Mouse (Mus musculus): ENCODE results near the gene Gm17416. TPM values are rescaled to one million over a fixed set of nuclear protein-coding genes. Genes with fewer than 3 reads are reported as not detected.

Gene Gm17416
- polyA plus RNA-seq, 1 experiment from 2014 or later = 6.1 TPM

GRCm38 (mm10) chr2:152600076-152600475 is 30.9 kb downstream of the Gm17416 start:
- Histone ChIP-seq H3K27me3 (ENCODE audit: insufficient read depth, low read length) (no peaks in the 10 kb centered on the region), H3K4me3 (replicated peaks; ENCODE audit: low read depth, low read length) (no peak overlapping the region), H3K4me2 (ENCODE audit: low read length) (no peak overlapping the region), H3K9ac (ENCODE audit: low read depth, low read length) (no peak overlapping the region), H3K9me3 (replicated peaks; ENCODE audit: low read length) (no peaks in the 10 kb centered on the region), H3K36me3 (ENCODE audit: insufficient read depth, low read length) (no peaks in the 10 kb centered on the region), H3K4me1 (replicated peaks; ENCODE audit: insufficient read depth, low read length) (no peaks in the 10 kb centered on the region), H3K27ac (no peak overlapping the region)
- 68% methylated on average over 6 of the region's 6 CpGs for WGBS
- DNase-seq (ENCODE audit: low spot score) = no peak
- ATAC-seq (replicated peaks; ENCODE audit: low FRiP score, low read depth) = no peak
- no peak for TF ChIP-seq CTCF (IDR thresholded peaks at IDR 0.05; ENCODE audit: low read depth)

GRCm38 (mm10) chr2:152601275-152601960 is 32.3 kb downstream of the Gm17416 start:
- no peak overlapping the region for H3K4me3 ChIP-seq (replicated peaks; ENCODE audit: low read depth, low read length)
- no peaks in the 10 kb centered on the region for H3K27me3 ChIP-seq (ENCODE audit: insufficient read depth, low read length)
- no peak overlapping the region for H3K4me2 ChIP-seq (ENCODE audit: low read length)
- no peak overlapping the region for H3K27ac ChIP-seq
- no peaks in the 10 kb centered on the region for H3K36me3 ChIP-seq (ENCODE audit: insufficient read depth, low read length)
- DNase-seq (ENCODE audit: low spot score) (no peak), ATAC-seq (replicated peaks; ENCODE audit: low FRiP score, low read depth) (no peak)
- peaks cover 2% of the 10 kb centered on the region; the same call in 1 of the 2 replicates for H3K4me1 ChIP-seq (replicated peaks; ENCODE audit: insufficient read depth, low read length)
- H3K9ac ChIP-seq (ENCODE audit: low read depth, low read length) = no peak overlapping the region
- peak; percentile 46 for TF ChIP-seq CTCF (IDR thresholded peaks at IDR 0.05; ENCODE audit: low read depth)
- H3K9me3 ChIP-seq (replicated peaks; ENCODE audit: low read length) = no peaks in the 10 kb centered on the region
- 79% methylated on average over 4 of the region's 4 CpGs for WGBS

- no peak within 1 kb of the TSS for H3K4me3 ChIP-seq (replicated peaks; ENCODE audit: low read depth, low read length)
- no peak within 1 kb of the TSS for H3K4me2 ChIP-seq (ENCODE audit: low read length)
- H3K27ac ChIP-seq = no peak within 1 kb of the TSS
- H3K4me1 ChIP-seq (replicated peaks; ENCODE audit: insufficient read depth, low read length) = peaks cover 10% of the 10 kb centered on the region; the same call in 1 of the 2 replicates
- H3K9ac ChIP-seq (ENCODE audit: low read depth, low read length) = no peak within 1 kb of the TSS
- H3K27me3 ChIP-seq (ENCODE audit: insufficient read depth, low read length) = no peaks in the 10 kb centered on the region
- TF ChIP-seq CTCF (IDR thresholded peaks at IDR 0.05; ENCODE audit: low read depth) = peak; percentile 61
- WGBS = 83% methylated on average over 15 of the region's 15 CpGs
- DNase-seq (ENCODE audit: low spot score) (no peak), ATAC-seq (replicated peaks; ENCODE audit: low FRiP score, low read depth) (no peak)
- H3K9me3 ChIP-seq (replicated peaks; ENCODE audit: low read length) = no peaks in the 10 kb centered on the region
- no peaks in the 10 kb centered on the region for H3K36me3 ChIP-seq (ENCODE audit: insufficient read depth, low read length)
These were observed 34.9 kb downstream of the Gm17416 start, which contains the start of gene Defb36 for GRCm38 (mm10) chr2:152604057-152604456. Gene Defb36 (plus strand): TSS chr2:152604327.

- no peak overlapping the region for H3K4me3 ChIP-seq (replicated peaks; ENCODE audit: low read depth, low read length)
- no peak overlapping the region for H3K9ac ChIP-seq (ENCODE audit: low read depth, low read length)
- TF ChIP-seq CTCF (IDR thresholded peaks at IDR 0.05; ENCODE audit: low read depth) = no peak
- no peaks in the 10 kb centered on the region for H3K36me3 ChIP-seq (ENCODE audit: insufficient read depth, low read length)
- peak; percentile 84 for DNase-seq (ENCODE audit: low spot score)
- H3K4me1 ChIP-seq (replicated peaks; ENCODE audit: insufficient read depth, low read length) = peaks cover 10% of the 10 kb centered on the region; the same call in 1 of the 2 replicates
- H3K27me3 ChIP-seq (ENCODE audit: insufficient read depth, low read length) = no peaks in the 10 kb centered on the region
- peak overlapping the region; percentile 60; the same call in 1 of the 2 replicates for H3K27ac ChIP-seq
- ATAC-seq (replicated peaks; ENCODE audit: low FRiP score, low read depth) = no peak; the same call in 1 of the 2 replicates
- H3K9me3 ChIP-seq (replicated peaks; ENCODE audit: low read length) = no peaks in the 10 kb centered on the region
- H3K4me2 ChIP-seq (ENCODE audit: low read length) = no peak overlapping the region
- WGBS = 9% methylated on average over 6 of the region's 6 CpGs
These were observed 38.6 kb downstream of the Gm17416 start for GRCm38 (mm10) chr2:152607746-152608145.

GRCm38 (mm10) chr2:152608719-152609118 is 39.6 kb downstream of the Gm17416 start:
- peak; percentile 40; the same call in 1 of the 2 replicates for TF ChIP-seq CTCF (IDR thresholded peaks at IDR 0.05; ENCODE audit: low read depth)
- H3K36me3 ChIP-seq (ENCODE audit: insufficient read depth, low read length) = no peaks in the 10 kb centered on the region
- H3K4me2 ChIP-seq (ENCODE audit: low read length) = no peak overlapping the region
- H3K27me3 ChIP-seq (ENCODE audit: insufficient read depth, low read length) = no peaks in the 10 kb centered on the region
- no peak for DNase-seq (ENCODE audit: low spot score)
- H3K27ac ChIP-seq = no peak overlapping the region
- H3K4me3 ChIP-seq (replicated peaks; ENCODE audit: low read depth, low read length) = no peak overlapping the region
- H3K9ac ChIP-seq (ENCODE audit: low read depth, low read length) = no peak overlapping the region
- H3K9me3 ChIP-seq (replicated peaks; ENCODE audit: low read length) = no peaks in the 10 kb centered on the region
- no peak for ATAC-seq (replicated peaks; ENCODE audit: low FRiP score, low read depth)
- 81% methylated on average over 1 of the region's 1 CpGs for WGBS
- peaks cover 10% of the 10 kb centered on the region; the same call in 1 of the 2 replicates for H3K4me1 ChIP-seq (replicated peaks; ENCODE audit: insufficient read depth, low read length)

- no peak for ATAC-seq (replicated peaks; ENCODE audit: low FRiP score, low read depth)
- H3K9ac ChIP-seq (ENCODE audit: low read depth, low read length) = no peak overlapping the region
- H3K4me2 ChIP-seq (ENCODE audit: low read length) = no peak overlapping the region
- no peak for DNase-seq (ENCODE audit: low spot score)
- H3K4me1 ChIP-seq (replicated peaks; ENCODE audit: insufficient read depth, low read length) = peaks cover 1% of the 10 kb centered on the region; the same call in 1 of the 2 replicates
- 45% methylated on average over 8 of the region's 8 CpGs for WGBS
- no peak overlapping the region for H3K4me3 ChIP-seq (replicated peaks; ENCODE audit: low read depth, low read length)
- no peak for TF ChIP-seq CTCF (IDR thresholded peaks at IDR 0.05; ENCODE audit: low read depth)
- H3K27ac ChIP-seq = no peak overlapping the region
- H3K9me3 ChIP-seq (replicated peaks; ENCODE audit: low read length) = no peaks in the 10 kb centered on the region
- H3K27me3 ChIP-seq (ENCODE audit: insufficient read depth, low read length) = no peaks in the 10 kb centered on the region
- no peaks in the 10 kb centered on the region for H3K36me3 ChIP-seq (ENCODE audit: insufficient read depth, low read length)
These were observed 43.1 kb downstream of the Gm17416 start for GRCm38 (mm10) chr2:152612193-152612592.
